In genomic region chr8:122285727-122286126, GRCm38 (mm10) we compare ENCODE assay signal across 8 mouse cellular contexts. TPM values are rescaled to one million over a fixed set of nuclear protein-coding genes. Genes with fewer than 3 reads are reported as not detected.
A peak's percentile ranks its signal among the peaks of the same experiment; 100 is the strongest.
DNase-seq lines count a peak whose midpoint lies in the region; ATAC-seq and TF ChIP-seq lines count a peak whose summit lies in the region.

No protein-coding gene starts in this region.

- ATAC-seq in heart, postnatal 0 days (ENCODE audit: insufficient read depth, low read depth): no peak
- no peak for ATAC-seq in G1E (ENCODE audit: extremely low read depth, insufficient number of reproducible peaks, low FRiP score, poor library complexity, severe bottlenecking)
- no peak for ATAC-seq in liver, embryonic 16.5 days (ENCODE audit: low read depth)
- no peak for ATAC-seq in monocyte, adult 5-6 weeks (replicated peaks; ENCODE audit: insufficient number of reproducible peaks, low FRiP score, low TSS enrichment, poor library complexity, severe bottlenecking)

- no peaks in the 10 kb centered on the region for H3K36me3 ChIP-seq in heart, postnatal 0 days (replicated peaks; ENCODE audit: control insufficient read depth, insufficient read depth, low read length)
- peaks cover 74% of the 10 kb centered on the region for H3K36me3 ChIP-seq in G1E (replicated peaks)
- H3K36me3 ChIP-seq in liver, embryonic 16.5 days (ENCODE audit: control insufficient read depth, insufficient read depth): peaks cover 7% of the 10 kb centered on the region; the same call in 1 of the 2 replicates

- peak overlapping the region; percentile 83; the same call in 1 of the 2 replicates for H3K4me2 ChIP-seq in heart, postnatal 0 days (ENCODE audit: low read depth, low read length)
- peak overlapping the region; percentile 94 for H3K4me2 ChIP-seq in liver, embryonic 16.5 days (ENCODE audit: low read depth, low read length)

- intact Hi-C loops in heart, postnatal 10 days (cut with DNase I): loop anchor here (2.0 kb wide), 1 partner anchor 27 kb away; no protein-coding TSS in a partner anchor

- H3K27me3 ChIP-seq in heart, postnatal 0 days (ENCODE audit: control insufficient read depth, insufficient read depth, low read length): no peaks in the 10 kb centered on the region
- peaks cover 11% of the 10 kb centered on the region; the same call in 1 of the 2 replicates for H3K27me3 ChIP-seq in G1E (ENCODE audit: insufficient read depth, low read length)
- no peaks in the 10 kb centered on the region for H3K27me3 ChIP-seq in liver, embryonic 16.5 days (ENCODE audit: control insufficient read depth, insufficient read depth, low read depth, low read length)

- 71% methylated on average over 6 of the region's 6 CpGs for WGBS in heart, postnatal 0 days
- WGBS in liver, embryonic 16.5 days (ENCODE audit: insufficient replicate concordance): 15% methylated on average over 6 of the region's 6 CpGs

- no peak for TF ChIP-seq EP300 in heart, postnatal 0 days (IDR thresholded peaks at IDR 0.05; ENCODE audit: low read depth)

- H3K9ac ChIP-seq in heart, postnatal 0 days (replicated peaks; ENCODE audit: low read depth, low read length): no peak overlapping the region
- peak overlapping the region; percentile 98 for H3K9ac ChIP-seq in liver, embryonic 16.5 days (ENCODE audit: low read depth, low read length)

- H3K27ac ChIP-seq in heart, postnatal 0 days (ENCODE audit: low read depth): no peak overlapping the region
- peak overlapping the region; percentile 97 for H3K27ac ChIP-seq in liver, embryonic 16.5 days (ENCODE audit: low read length)

- no peak for TF ChIP-seq CTCF in heart, postnatal 0 days (IDR thresholded peaks at IDR 0.05; ENCODE audit: low read depth)
- TF ChIP-seq CTCF in G1E (IDR thresholded peaks at IDR 0.05; ENCODE audit: low read depth, low read length): no peak

- no peak overlapping the region for H3K4me3 ChIP-seq in heart, postnatal 0 days (ENCODE audit: low read depth, low read length)
- peak overlapping the region; percentile 90 for H3K4me3 ChIP-seq in G1E (ENCODE audit: low read depth, low read length)
- peak overlapping the region; percentile 93 for H3K4me3 ChIP-seq in liver, embryonic 16.5 days (ENCODE audit: low read depth, low read length)

- no peak for DNase-seq in heart, postnatal 0 days (ENCODE audit: low spot score)
- DNase-seq in heart, postnatal 10 days: no peak
- DNase-seq in 416B (ENCODE audit: low read depth) (peak; percentile 83), G1E (ENCODE audit: low spot score) (no peak)
- no peak for DNase-seq in urinary bladder, postnatal 14 days (ENCODE audit: low spot score)
- DNase-seq in kidney, postnatal 25 days: no peak

- H3K4me1 ChIP-seq in heart, postnatal 0 days (ENCODE audit: control insufficient read depth, insufficient read depth): peaks cover 31% of the 10 kb centered on the region
- peaks cover 81% of the 10 kb centered on the region for H3K4me1 ChIP-seq in G1E (ENCODE audit: insufficient read depth, low read depth, low read length)
- peaks cover 68% of the 10 kb centered on the region for H3K4me1 ChIP-seq in liver, embryonic 16.5 days (ENCODE audit: control insufficient read depth, low read depth, low read length)

- no peaks in the 10 kb centered on the region for H3K9me3 ChIP-seq in heart, postnatal 0 days (replicated peaks; ENCODE audit: control insufficient read depth, low read length)
- no peaks in the 10 kb centered on the region for H3K9me3 ChIP-seq in G1E (replicated peaks)
- H3K9me3 ChIP-seq in liver, embryonic 16.5 days (replicated peaks; ENCODE audit: control insufficient read depth, low read length): no peaks in the 10 kb centered on the region

RNA-seq across cellular contexts. Expression of gene Zfpm1, which starts 3.8 kb away (rescaled TPM):
- total RNA-seq in heart, postnatal 0 days (2014; rRNA removed; ENCODE audit: low replicate concordance): 28.4 and 45.3 TPM in 2 replicates
- polyA plus RNA-seq in heart, postnatal 0 days (2015; fragmentation: Nextera tagmentation; extraction: Ambion mirVana): 2.3 and 2.5 TPM in 2 replicates
- 10 to 100 TPM; 35.3 to 38.0 TPM for total RNA-seq in heart, postnatal 10 days (2021)
- total RNA-seq in G1E (2014; fragmentation: Nextera tagmentation) (254 and 292 TPM in 2 replicates), G1E (2017) (53.1 and 54.4 TPM in 2 replicates)
- 1,150 and 1,251 TPM in 2 replicates for polyA plus RNA-seq in G1E (2012)
- polyA plus RNA-seq in liver, embryonic 16.5 days (2015; fragmentation: Nextera tagmentation; extraction: Ambion mirVana): 6.8 and 8.1 TPM in 2 replicates
- total RNA-seq in monocyte, adult 5-6 weeks (2017): 7.9 to 23.3 TPM (median 10.3 TPM) in 3 replicates
